Mouse (Mus musculus): ENCODE measurements around the gene Cntnap2. TPM values are rescaled to one million over a fixed set of nuclear protein-coding genes. Genes with fewer than 3 reads are reported as not detected.

Cntnap2 gene
- polyA plus RNA-seq (2014; fragmentation: Illumina TruSeq; extraction: RNeasy Lipid Tissue Mini Kit (QIAGEN cat#74804); ENCODE audit: low read depth, low replicate concordance) = 38.7 TPM

GRCm38 (mm10) chr6:45059091-45059490 lies at the start of gene Cntnap2:
Cntnap2 (plus strand) TSS chr6:45059357.

Measured in testis, adult 10 weeks (tissue).